Mouse (Mus musculus) adrenal gland, postnatal 25 days (tissue): ENCODE results near the gene Phka2. TPM values are rescaled to one million over a fixed set of nuclear protein-coding genes. Genes with fewer than 3 reads are reported as not detected.

Experiments used
- DNase-seq: peaks from one replicate; pipeline ENCODE4 v3.0.0; 2021; ENCODE audit warnings: mixed read lengths
- long read RNA-seq: library from polyadenylated mRNA; stranded (forward); transcript quantifications from one replicate; pipeline ENCODE4 v2.0.0, GENCODE M21; 2021
- total RNA-seq: library from RNA; stranded (reverse); gene quantifications from 2 replicates; pipeline ENCODE4 v1.2.3, GENCODE M21; 2021

Phka2 gene
- 26.0 and 37.9 TPM in 2 replicates for total RNA-seq
- long read RNA-seq, full-length matches to known transcripts: 2 of 9 reads
- long read RNA-seq, partial matches to known transcripts: 3 of 9 reads
- long read RNA-seq, other reads (novel, unspliced or antisense): 4 of 9 reads

DNA sequence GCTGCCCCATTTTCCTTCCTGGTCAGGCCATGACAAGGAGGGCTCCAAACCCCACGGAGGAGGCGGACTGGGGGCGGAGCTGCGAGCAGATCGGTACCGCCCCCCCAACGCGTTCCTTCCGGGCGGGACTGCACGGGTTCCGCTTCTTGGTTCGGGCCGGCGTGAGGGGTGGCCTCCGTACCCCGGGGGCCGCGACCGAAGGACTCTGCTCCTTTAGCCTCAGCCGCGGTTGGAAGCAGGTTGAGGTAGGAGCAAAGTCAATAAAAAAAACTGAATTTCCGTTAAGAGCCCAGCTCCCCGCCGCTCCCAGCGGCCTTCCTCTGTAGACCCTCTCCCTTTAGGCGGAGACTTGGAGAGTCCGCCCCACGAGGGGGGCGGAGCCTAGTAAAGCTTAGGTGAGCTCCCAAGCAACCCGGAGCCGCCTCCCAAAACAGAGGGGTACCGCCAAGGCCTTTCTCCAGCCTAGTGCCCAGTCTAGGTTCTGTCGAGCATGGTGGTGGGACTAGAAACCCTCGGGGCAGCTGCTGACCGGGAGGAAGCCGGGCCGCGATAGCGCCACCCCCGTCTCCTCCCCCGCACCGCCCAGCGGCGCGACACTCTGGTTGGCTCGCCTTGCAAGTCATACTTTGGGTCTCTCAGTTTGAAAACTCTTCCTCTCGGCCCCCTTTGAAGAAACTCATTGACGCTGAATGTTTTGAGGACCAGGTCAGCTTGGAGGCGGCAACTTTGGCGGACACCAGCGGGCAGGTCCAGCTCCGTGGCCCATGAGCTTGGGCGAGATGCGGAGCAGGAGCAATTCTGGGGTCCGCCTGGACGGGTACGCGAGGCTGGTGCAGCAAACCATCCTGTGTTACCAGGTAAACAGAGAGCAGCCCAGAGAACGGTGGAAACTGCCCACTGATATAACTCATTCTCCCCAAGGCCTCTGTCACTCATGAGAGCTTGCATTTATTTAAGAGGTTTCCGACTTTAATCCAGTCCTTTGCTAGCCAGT lies at the start of gene Phka2:
Gene Phka2, plus strand, starts transcription at position 119 of the 994 bp plus-strand sequence.
- DNase-seq: peak; percentile 81

- no peak for DNase-seq
These were observed 46.3 kb upstream of the Phka2 start for GRCm38 (mm10) chrX:160455686-160456085.

- DNase-seq: no peak
These were observed 30.6 kb upstream of the Phka2 start for GRCm38 (mm10) chrX:160471257-160471786.

DNA sequence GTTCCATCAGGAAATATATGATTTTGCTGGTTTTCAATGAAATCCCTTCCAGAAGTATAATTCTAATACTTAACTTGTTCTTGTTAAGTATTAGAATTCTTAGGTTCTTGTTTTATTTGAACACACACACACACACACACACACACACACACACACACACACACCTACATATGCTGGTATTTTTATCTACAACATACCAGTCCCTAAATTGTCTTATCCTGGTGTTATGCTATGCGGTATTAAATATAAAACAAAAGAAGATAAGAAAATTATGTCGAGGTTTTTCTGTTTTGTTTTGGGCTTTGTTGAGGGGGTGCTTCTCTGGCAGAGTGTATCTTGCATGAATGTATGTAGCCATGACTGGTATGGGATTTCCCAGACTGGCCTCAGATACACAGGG lies 12.2 kb upstream of the Phka2 start:
- no peak for DNase-seq

- no peak for DNase-seq
These were observed 7.6 kb upstream of the Phka2 start for GRCm38 (mm10) chrX:160494333-160494732.

DNA sequence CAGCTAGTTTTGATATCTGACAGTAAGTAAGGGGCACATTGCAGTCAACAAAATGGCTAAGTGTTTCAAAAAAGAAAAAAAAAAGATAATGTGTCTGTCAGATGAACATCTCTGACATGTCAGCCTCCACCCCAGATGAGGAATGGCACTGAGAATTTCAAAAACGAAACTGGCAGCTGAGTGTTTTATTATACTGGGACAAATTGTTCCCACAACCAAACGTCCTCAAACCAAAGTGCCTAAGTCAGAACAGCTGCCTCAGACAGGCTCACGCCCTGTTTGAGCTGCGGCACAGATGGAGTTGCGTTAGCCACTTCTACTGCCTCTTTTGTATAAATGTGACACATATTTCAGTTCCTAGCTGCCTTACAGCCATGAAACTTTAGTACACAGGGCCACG lies 7.0 kb upstream of the Phka2 start:
- no peak for DNase-seq

GRCm38 (mm10) chrX:160496473-160496872 lies 5.5 kb upstream of the Phka2 start:
- no peak for DNase-seq

GRCm38 (mm10) chrX:160501095-160501494 lies 871 bp upstream of the Phka2 start:
- DNase-seq: no peak

DNA sequence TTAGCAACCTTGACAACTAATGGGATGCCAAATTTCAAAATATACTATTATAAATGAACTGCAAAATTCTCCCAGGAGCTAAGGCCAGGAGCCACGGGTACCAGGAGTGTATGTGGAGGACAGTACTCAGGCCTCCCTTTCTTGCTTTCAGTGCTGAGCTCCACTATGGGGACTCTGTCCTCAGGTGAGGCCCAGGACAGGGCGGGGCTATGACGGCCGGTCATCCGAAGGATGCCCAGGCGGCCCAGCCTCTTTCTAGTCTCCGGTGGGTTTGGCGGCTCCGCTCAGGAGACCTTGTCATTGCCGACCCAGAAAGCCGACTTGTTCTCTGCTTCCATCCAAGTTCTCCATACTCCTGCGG lies 299 bp upstream of the Phka2 start:
- DNase-seq: no peak

- DNase-seq: no peak
These were observed 7.1 kb downstream of the Phka2 start for GRCm38 (mm10) chrX:160509046-160509445.

DNA sequence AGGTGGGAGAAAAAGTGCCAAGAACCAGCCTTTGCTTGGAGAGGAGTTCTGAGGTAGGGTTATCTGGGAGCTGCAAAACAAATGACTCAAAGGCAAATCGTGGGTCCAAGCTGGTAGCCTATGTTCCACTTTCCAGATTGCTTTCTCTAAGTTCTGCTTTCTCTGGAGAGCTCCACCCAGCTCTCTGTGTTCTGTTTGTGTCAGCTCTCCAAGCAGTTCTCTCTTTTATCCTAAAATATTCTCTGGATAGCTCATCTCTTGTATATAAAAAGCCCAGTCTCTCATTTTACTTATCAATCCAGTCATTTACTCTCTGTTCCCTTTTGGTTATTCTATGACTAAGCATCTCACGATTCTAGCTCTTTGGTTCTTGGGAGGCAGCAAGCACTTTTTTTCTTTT lies 8.2 kb downstream of the Phka2 start:
- no peak for DNase-seq

DNA sequence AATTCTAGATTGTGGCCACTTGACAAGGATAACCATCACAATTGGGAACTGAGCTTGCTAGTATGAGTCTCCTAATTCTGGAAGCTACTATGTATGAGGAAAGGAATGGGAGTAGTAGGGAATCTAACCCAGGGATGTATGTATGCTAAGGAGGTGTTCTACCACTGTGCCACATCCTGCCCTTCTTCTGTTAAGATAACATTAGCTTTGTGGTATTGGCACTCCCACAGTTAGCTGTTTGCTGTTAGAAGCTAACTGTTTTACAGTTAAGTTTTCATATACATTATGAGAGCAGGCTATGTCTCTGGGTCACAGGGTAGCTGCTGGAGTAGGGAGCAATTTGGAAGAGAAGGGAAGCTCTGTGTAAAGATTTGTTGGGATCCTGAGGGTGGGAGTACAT lies 14.1 kb downstream of the Phka2 start:
- DNase-seq: no peak

DNA sequence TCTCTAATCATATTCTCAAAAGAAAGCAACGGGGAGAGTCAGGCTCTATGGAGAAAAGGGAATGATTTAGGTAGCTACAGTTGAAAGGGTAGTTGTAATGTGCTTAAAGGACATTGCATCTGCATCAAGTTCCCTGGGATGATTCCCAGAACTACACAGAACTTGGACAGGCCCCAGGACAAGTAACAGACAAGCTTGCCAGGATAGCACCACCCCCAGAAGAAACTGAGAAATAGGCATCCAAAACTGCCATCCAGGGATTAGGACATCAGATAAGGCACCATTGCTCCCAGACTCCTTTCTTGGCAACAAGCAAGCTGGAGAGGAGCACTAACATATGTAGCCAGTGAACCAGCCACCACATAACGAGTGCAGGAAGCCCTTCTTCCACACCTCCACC lies 40.8 kb downstream of the Phka2 start:
- no peak for DNase-seq

DNA sequence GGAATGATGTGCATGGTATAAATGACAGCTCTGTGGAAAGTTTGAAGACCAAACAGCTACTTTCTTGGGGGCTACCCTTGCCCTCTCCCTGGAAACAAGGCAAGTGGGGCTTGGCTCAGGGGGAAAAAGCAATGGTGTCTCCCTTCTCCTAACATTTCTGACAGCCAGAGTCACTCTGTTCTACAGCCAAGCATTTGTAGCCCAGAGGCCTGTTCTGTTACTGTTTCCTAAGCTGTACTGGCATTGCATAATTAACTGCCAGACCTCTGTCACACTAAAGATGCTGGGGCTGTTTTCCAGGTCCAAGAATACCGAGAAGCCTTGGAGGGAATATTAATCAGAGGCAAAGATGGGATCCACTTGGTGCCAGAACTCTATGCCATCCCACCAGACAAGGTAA lies 46.9 kb downstream of the Phka2 start:
- no peak for DNase-seq

DNA sequence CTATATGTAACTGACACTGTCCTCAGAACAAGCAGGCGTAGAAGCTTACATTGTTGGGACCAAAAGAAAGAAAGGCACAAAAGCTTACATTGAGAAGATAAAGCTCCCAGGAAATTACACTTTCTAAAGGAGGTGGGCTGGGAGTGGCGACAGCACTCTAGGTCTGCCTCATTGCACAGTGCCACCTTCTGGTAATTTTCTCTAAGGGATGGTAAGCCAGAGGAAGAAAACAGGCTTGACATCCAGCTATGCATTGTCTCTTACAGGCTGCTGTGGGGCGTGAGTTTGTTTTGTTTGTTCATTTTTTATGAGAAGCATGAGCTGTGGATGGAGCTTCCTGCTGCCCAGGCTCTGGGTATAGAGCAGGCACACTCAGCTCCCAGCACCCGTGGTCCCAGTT lies 50.1 kb downstream of the Phka2 start:
- no peak for DNase-seq

DNA sequence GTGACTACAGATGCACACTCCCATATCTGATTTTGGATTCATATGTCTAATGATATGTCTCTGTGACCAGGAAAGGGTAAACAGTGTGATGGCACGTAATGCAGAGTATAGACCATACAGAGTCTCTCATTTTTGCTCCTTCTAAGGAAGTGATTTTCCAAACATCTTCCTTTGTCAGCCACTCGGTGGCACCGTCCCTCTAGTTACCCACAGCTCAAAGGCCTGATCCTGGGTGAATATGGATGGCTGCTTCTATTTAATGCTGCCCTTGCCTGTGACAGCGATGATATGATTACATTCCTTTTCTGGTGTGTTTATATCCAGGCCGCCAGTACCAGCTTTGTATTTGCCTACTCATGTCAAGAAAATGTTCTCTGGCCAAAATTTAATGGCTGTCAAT lies 81.6 kb downstream of the Phka2 start:
- DNase-seq: no peak

DNA sequence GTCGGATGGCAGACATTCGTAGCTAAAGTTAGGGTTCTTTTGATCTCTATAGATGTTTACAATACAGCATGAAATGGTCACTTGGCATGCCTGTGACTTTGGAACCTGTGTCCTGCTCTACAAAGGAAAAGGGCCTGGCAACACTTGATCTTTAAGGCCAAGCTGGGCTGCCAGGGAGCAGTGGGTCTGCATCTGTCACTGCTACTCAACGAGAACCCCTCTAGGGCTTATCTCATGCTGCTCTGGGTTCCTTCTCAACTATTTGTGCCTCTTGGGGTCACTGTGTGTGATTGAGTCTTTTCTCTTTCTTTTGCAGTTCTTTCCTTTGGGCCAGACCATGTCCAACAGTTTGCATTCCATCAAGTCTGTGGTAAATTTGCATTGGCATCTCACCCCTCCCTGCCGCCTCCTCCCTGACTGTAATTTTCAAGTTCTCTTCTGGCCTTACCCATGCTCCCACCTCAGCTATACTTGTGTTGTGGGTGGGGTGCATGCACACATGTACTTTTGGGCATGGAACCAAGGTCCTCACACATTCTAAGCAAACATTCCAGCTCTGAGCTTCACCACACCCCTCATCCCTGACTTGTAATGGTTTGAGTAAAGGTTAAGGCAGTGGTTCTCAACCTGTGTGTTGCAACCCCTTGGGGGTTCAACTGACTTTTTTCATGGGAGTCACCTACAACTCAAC lies 82.3 kb downstream of the Phka2 start:
- no peak for DNase-seq

DNA sequence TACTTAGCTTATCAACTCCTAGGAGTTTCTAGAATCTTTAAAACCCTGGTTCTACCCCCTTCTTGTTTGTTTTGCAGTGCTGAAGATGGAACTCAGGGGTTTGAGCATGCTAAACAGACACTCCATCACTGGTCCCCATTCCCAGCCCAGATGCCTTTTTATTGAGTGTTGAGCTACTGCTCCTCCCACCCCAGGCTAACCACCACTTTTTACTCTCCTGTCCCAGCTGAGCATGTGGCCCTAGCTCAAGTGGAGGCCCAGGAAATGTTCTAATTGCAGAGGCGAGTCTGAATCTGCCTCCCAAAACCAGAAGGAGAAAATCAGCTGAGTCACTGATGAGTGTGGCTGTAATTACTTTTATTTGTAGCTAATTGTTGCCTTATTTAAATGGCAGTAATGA lies 83.1 kb downstream of the Phka2 start:
- no peak for DNase-seq

DNA sequence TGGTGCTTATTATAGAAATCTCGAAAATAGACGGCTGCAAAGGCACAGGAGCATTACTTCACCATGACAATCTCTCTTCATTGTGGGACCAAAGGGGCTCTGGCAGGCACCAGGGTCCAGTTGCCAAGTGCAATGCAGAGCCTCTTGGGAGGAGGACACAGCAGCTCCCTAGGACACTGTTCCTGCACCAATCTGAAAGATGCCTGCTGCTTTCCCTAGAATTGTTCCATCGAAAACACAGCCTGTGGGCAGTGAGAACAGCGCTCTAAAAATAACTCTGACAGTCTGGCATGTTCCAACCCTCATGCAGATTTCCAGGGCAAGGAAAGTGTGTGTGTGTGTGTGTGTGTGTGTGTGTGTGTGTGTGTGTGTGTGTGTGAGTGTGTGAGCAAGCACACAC lies 86.6 kb downstream of the Phka2 start:
- no peak for DNase-seq

GRCm38 (mm10) chrX:160590147-160590546 lies 88.2 kb downstream of the Phka2 start:
- DNase-seq: no peak

DNA sequence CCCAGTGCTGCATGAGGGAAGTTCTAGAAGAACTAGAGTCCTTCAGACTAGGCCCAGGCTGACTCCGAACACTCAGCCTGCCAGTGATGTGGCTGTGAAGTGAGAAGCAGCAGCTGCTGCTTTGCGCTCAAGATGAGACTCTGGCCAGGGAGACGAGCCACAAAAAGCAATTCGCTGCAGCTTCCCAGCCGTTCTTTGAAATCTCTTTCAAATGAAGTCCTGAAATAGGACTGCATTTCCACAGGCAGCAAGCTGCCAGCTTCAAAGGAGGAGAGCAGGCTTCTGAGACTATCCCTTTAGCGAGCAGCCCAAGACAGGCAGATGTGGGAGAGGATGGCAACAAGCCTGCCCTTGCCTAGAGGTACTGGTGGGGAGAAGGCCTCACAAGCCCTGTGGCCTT lies 91.0 kb downstream of the Phka2 start:
- DNase-seq: no peak

GRCm38 (mm10) chrX:160598055-160598454 lies 96.1 kb downstream of the Phka2 start:
- no peak for DNase-seq
